Mouse (Mus musculus) frontal cortex, postnatal 36 days (tissue): ENCODE data around the gene 5330417C22Rik.
"Not testable (repeated sequence)": the region's sequence is repeated elsewhere in the genome, so short reads cannot be mapped to it uniquely, and the experiment has no call there.

Experiments used
- DNase-seq, 2 experiments: peaks; one replicate each; pipeline ENCODE4 v3.0.0; 2022; ENCODE audit warnings: low spot score in 2 of 2

5330417C22Rik gene

DNA sequence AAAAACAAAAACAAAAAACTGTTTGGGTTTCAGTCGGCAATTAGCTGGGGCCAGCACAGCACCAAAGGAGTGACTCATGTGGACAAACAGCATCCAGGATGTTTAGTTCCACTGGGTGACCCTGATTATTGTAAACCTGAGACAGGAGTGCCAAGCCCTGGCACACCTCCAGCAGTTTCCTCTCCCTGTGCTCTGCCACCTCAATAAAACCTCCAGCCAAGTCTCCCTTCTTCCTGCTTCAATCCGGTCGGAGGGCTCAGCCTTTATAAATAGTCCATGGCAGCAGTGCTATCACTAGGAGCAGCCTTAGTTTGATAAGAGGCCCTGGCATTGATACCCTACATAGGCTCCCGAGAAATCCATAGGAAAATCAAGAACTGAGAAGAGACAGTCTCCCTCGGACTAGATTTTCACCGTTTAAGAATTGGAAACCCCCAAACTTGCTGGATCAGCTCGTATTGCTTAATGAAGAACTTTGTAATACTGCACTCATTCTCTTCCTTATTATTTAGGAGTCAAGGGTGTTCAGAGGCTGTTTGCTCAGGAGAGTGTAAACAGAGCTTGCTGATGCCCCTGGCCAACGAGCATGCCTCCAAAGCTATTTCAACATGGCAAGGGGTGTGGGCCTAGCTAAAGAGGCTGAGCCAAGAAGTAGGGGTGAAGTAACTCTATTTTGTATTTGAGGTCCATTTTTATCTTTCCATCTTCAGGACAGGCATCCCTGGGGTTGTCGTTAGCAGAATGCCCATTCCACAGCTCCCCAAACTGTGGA lies 3.0 kb downstream of the 5330417C22Rik start:
- DNase-seq: no peak

DNA sequence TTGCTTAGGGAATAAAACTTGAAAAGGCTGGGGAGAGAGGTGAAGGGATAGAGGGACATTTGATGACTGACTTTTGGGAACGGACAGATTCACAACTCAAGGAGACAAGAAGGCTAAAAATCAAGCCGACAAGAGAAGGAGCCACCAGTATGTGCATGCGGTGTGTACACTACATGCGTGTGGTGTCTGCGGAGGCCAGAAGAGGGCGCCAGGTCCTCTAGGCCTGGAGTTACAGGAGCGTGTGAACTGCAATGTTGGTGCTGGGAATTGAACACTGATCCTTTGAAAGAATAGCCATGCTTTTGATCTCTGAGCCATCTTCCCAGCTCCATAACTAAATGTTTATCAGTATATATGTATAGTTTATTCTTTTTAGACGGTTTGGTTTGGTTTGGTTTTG lies 7.8 kb downstream of the 5330417C22Rik start:
- no peak for DNase-seq

DNA sequence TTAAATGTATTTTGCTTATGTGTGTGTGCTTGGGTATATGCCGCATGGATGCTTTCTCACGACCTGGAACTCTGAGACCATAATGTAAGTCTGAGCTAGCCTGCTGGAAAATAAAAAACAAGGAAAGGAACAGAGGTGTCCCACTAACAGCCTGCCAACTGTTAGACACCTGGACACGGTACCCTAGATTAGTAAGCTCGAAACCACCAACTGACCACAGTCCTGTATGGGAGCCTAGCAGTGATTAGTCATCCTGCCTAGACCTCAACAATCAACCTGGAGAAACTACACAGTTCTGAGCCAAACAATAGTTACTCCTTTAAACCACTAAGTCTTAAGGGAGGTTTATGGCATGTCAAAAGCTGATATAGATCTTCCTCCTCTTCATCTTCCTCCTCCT lies 12.9 kb downstream of the 5330417C22Rik start:
- no peak for DNase-seq

DNA sequence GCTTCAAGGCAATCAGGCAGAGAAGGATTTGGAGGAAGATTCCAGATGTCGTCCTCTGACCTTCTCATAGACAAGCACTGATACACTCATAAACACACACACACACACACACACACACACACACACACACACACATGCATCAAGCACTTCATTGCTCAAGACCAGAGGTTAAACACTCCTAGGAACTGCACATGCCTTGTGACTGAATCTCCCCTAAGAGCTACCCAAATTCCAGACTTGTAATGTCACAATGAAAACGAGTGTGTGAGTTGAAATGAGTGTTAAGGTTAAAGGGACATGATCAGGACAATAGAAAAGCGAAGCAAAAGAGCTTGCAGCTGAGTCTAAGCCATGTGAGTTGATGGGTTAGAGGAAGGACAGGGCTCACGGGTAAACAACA lies 18.1 kb downstream of the 5330417C22Rik start:
- no peak for DNase-seq

DNA sequence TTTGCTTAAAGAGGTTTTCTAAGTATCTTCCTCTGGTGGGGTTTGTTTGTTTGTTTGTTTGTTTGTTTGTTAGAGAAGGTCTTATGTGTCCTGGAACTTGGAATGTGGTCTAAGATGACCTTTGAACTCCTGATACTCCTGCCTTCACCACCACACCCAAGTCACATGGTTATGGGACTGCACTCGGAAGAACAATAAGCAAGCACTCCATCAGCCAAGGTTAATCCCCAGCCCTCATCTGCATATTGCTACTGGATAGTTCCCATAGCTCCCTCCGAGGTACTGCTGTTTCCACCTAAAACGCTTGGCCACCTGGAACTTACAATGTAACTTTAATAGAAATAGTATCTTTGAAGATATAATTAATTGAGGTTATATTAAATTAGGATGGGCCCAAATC lies 22.9 kb downstream of the 5330417C22Rik start:
- DNase-seq: no peak

DNA sequence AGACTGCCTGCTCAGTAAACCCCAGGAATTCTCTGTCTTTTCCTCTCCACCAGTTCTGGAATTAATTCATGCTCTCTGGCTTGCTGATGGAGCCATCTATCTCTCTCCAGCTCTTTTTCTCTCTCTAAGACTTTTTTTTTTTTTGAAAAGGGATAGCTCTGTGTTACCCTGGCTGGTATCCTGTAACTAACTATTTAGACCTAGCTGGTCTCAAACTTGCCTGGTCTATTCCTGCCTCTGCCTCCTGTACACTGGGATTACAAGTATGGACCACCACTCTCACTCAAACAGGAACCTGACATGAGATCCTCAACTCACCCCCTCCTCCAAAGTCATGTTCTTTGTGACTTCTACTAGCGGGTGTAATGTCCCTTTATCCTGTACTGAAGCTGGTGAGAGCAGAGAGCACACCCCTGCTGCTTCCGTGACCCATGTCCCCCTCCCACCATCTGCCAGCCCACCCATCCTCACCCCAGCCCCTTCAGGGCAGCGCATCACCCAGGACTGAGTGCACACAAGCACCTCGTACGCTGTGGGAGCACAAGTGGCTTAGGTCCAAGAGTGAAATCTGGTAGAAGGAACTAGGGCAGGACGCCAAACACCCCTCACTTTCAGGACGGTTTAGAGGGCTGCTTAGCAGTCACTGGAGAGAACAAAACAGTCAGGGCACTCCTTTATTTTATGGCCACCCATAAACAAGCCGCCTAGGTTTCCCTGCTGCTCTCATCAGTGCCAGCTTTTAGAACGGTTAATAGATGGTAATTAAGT lies 25.4 kb downstream of the 5330417C22Rik start:
- peak in 1 of 2 experiments; percentile 13 for DNase-seq

DNA sequence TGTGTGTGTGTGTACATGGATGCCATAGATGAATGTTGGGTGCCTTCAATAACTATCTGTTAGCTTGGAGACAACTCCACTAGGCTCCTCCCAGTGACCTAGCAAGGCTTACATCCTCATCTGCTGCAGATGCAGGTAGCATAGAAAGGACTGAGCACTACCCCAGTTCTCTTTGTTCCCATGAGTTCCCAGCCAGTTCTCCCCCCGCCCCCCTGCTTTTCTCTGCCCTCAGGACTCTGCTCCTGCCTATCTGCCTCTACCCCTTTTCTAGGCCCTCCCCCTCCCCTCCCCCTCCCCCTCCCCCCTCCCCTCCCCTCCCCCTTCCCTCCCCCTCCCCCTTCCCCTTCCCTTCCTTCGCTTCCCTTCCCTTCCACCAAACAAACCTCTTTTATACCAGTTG lies 26.2 kb downstream of the 5330417C22Rik start:
- no peak for DNase-seq

DNA sequence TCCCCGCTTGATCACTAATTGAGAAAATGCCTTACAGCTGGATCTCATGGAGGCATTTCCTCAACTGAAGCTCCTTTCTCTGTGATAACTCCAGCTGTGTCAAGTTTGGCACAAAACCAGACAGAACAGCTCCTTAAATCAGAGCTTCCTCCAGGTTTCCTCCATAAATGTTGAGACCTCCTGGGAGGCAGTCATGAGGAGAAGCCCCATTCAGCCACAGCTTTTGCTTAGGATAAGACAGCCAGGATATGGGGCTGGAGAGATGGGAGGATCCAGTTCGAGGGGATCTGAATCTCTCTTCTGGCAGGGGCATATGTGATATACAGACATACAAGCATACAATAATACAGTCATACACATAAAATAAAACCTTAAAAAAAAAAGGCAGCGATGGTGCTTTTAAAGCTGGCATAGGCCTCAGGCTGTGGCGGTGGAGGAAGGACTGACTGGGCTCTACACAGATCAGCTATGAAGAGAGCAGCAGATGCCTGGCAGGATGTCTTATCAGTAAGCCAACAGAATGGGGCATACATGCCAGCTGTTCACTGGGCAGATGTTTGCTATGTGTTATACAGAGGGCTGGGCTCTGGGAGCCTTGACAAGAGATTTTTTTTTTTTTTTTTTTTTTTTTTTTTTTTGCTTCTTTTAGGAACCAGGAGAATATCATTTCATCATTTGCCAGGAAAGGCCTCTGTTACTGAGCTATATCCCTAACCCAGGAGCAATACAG lies 27.4 kb downstream of the 5330417C22Rik start:
- DNase-seq: no peak

DNA sequence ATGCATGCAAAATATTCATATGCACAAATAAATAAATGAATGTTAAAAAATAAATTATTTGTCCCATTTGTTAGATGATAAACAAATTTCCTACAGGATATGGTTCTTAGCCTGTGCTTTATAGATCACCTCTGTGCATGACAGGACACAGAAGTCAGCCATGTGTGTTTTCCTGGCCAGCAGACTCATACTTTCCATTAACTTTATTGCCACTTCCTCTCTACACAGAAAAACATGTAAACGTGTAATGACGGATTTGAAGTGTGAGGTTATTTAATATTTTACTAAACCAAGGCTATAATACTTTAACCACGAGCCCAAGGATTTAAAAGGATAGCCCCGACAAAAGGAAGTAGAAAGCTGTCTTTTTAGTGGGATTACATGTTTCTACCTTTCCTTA lies 32.4 kb downstream of the 5330417C22Rik start:
- DNase-seq: no peak

DNA sequence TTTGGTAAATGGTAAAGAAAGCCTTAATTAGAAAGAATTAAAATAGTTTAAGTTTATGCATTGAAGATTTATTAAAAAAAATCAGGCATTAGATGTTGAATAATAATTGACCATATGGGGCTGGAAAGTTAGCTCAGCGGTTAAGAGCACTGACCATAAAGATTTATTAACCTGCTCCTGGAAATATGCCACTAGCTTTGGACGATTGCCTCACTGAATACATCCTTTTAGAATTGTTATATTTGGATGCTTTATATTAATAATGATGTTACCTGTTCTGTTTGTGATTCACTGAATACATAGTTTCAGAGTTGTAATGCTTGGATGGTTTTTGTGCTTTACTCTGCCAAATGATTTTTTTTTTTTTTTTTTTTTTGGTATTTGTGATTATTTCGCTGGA lies 34.9 kb downstream of the 5330417C22Rik start:
- not testable (repeated sequence) for DNase-seq

DNA sequence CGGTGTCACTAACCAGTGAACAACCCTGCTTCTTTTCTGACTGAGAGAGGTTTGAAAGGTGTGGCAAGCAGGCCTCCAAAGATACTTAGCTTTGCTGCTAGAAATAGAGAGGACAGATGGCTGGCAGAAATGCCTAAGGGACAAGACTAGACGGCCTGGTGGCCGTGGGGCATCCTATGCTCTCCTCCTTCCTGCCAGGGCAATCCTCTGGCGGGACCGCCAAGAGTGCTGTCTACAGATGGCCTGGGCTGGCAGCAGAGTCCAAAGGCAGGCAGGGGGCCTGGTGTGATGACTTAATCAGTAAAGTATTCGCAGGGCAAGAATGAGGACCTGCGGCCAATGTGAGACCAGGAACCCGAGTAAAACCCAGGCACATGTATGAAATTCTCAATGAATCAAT lies 36.5 kb downstream of the 5330417C22Rik start:
- no peak for DNase-seq

DNA sequence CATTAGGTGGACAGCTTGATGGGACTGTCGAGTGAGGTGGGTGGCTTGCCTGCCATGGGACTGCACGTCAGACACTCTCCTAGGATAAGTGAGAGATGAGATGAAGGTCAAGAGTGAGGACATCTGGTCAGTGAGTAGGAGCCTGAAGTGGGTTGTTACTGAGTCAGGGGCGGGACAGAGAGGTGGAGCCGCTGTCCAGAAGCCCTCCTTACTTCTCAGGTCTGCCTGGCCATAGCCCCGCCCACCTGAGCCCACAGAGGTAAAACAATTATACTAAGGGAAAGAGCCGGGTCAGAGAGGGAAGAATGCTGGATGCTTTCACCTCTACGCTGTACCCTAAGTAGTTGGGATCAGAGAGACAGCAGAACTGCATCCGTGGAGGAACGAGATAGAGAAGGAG lies 38.7 kb downstream of the 5330417C22Rik start:
- no peak for DNase-seq

DNA sequence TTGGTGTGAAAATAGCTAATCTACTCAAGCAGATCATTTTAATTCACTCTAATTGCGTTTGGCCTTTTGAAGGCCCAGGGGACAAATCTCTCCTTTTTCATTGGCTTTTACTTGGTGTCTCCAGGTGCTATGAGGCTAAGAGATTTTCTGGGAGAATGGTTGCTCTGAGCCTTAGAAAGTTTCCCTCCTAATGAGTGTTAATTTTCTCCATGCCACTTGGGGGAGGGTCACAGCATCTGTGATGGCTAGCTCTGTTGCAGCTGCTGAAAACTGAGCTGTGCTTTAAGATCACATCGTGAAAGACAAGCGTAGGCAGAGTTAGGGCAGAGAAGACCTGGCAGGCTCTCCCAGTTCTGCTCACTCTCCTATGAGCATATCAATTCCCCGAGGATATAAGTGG lies 40.9 kb downstream of the 5330417C22Rik start:
- no peak for DNase-seq

DNA sequence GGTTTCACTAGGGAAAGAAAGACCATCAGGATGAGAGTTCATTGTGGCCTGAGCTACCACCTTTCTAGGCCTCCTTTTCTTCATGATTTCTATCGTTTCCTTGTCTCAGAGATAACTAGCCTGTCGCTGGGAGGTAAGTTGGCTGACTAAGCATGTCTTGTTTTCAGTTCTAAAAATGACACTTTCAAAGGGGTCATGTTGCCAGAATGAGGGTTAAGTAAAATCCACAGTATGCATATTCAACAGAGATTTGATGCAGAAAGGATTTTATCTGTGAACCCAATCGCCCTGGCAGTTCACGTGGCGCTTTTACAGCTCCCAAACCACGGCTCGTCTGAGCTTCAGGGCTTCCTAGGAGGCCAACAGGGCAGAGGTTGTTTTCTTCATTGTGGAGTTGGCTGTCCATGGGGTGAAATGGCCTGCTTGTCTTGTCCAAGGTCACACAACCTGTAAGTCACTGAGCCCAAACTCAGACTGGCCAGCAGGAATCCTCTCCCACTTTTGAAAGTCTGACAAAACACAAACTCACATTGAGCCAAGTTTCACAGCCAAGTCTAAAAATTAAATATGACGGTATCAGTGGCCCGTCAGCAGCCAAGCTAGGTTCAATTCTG lies 41.4 kb downstream of the 5330417C22Rik start:
- no peak for DNase-seq

DNA sequence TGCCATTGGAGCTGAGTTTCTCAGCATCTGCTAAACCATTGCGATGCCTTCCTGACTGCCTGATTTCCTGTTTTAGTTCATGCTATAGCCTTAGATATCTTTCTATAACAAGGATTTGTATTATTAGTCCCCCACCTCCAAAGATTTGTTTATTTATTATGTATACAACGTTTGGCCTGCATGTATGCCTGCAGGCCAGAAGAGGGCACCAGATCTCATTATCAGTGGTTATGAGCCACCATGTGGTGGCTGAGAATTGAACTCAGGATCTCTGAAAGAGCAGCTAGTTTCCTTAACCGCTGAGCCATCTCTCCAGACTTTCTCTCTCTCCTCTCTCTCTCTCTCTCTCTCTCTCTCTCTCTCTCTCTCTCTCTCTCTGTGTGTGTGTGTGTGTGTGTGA lies 46.4 kb downstream of the 5330417C22Rik start:
- no peak for DNase-seq

DNA sequence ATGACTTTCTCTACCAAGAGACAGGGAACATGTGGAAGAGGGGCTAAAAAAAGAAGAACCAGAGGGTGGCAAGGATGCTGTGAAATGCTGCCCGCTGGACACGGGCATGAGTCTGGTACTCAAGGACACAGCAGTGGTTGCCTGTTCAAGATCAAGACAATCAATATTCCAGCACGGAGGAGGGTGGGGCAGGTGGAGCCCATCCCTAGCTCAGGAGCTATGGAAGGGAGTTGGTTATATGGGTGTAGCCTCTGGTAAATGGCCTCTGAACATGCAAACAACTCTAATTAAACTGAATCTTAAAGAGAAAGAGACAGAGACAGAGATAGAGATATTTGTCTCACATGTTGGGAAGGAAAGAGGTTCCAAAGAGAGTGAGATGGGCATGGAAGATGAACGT lies 51.6 kb downstream of the 5330417C22Rik start:
- no peak for DNase-seq

DNA sequence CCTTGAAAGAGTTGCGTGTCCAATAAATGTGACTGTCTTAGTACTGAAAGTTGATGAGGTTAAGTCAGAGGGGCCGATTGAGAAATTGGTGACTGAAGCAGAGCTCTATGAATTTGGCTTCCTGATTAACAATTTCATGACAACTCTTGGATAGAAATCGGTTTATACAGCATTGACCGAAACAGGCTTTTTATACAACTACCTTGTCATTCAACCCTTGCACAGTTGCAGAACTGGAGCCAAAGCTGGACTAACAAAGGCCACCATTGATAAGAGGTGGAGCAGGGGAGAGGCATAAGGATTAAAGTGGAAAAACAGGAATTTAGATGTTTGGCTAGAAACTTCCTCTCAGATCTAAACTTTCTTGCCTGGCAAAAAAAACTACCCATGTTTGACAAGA lies 57.5 kb downstream of the 5330417C22Rik start:
- DNase-seq: no peak

DNA sequence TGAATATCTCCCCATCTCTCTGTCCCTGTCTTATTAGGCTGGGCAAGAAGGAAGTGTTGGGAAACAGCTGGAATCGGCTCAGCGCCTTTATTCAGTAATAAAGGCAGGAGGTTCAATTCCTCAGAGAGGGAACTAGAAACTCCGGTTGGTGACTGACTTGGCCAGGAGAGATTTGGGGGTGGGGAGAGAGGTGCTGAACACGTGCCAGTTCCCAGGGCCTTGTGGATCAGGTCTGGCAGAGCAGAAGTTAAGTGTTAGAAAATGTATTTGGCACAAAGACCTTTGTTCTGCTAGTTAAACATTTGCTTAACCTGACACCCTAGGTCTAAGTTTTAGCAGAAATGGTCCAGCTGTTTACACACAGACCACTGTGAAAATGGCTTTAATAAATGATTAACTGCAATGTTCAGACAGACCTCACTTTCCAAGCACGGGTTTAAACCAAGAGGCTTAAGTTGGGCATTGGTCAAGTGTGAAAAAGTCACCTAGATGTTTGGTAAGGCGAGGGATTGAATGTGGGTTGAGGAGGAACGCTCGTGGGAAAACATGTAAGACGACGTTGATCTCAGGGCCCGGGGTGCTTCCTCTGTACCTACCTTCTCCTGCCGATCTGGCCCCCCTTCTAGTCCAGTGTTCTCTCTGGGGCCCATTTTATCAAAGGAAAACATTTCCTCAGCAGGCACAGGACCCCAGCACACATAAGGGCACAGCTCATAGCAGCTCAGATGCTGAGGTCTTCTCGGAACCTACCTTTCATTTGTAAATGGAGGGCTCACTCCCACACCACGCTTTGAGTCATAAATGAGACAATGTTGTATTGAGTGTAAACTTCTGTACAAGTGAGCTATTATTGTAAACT lies 59.3 kb downstream of the 5330417C22Rik start:
- no peak for DNase-seq

DNA sequence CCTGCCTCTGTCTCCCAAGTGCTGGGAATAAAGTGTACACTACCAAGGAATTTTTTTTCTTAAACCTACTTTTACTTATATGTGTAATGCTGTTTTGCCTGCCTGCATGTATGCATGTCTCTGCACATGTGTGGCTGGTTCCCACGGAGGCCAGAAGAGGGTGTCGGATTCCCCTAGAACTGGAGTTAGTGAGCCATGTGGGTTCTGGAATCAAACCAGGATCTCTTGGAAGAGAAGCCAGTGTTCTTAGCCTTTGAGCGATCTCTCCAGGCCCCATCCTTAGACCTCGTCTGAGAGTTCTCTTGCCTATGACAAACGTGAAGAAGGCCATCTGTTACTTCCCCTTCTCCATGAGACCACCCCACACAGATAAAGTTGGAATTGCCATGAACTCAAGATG lies 60.8 kb downstream of the 5330417C22Rik start:
- DNase-seq: no peak

DNA sequence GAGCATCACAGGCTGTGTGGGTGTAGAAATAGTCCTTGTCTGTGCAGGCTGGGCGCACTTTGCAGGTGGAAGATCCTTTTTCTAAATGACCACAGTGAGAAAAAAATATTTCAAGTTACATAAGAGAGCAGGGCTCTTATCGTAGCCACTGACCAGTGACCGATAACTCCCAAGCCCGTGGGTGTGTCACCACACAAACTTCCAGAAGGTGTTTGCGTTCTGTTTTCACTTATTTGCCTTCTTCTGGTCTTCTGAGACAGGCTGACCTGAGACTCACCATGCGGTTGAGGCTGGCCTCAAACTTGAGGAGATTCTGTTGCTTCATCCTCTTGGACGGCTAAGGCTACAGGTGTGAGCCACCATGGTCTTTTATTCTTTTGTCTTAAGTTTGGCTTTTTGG lies 61.4 kb downstream of the 5330417C22Rik start:
- no peak for DNase-seq

DNA sequence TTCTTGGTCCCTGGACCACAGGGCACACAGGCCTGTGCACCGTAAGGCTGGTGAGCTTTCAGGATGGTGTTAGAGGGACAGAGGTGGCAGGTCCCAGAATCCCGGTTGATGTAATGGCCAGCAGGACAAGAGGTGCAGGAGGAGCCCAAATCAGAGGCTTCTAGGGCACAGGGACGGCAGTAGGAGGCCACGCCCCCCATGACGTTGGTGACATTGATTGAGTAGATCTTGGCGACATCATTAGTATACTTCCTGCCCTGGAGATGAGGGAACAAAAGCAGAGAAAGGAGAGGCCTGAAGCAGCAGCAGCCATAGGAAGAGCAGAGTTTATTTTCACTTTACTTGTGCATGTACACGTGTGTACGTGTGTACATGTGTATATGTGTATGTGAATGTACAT lies 68.6 kb downstream of the 5330417C22Rik start:
- DNase-seq: no peak
